Mouse (Mus musculus) hematopoietic stem cell, adult 5-6 weeks (primary cell): ENCODE results near the gene Gorasp2. TPM values are rescaled to one million over a fixed set of nuclear protein-coding genes. Genes with fewer than 3 reads are reported as not detected.

Experiments
- ATAC-seq, 2 experiments: fragments of 125-278 bp in 1 of 2; replicated peaks in 1 of 2; 2 replicates each; pipeline ENCODE4 v1.8.0; 2016 to 2017; ENCODE audit warnings: inconsistent platforms in 2 of 2, mild to moderate bottlenecking in 2 of 2, moderate number of reproducible peaks in 2 of 2, low read depth in 1 of 2, moderate TSS enrichment in 1 of 2; ENCODE audit not compliant: low FRiP score in 2 of 2, poor library complexity in 2 of 2, severe bottlenecking in 2 of 2, insufficient read depth in 1 of 2, low TSS enrichment in 1 of 2
- total RNA-seq: library from RNA; stranded (forward); fragments of 172-1452, 232-1000 nt; gene quantifications from 2 replicates; pipeline ENCODE4 v1.2.3, GENCODE M21; 2017

The Gorasp2 gene
- total RNA-seq, 1 experiment from 2014 or later: 42.1 TPM

- ATAC-seq: peak; percentile 12 to 26; a peak in 1 of 4 replicates
Observed at GRCm38 (mm10) chr2:70702403-70702802, 41.0 kb downstream of the Gorasp2 start.

- no peak for ATAC-seq
Observed at GRCm38 (mm10) chr2:70708986-70709730, 47.8 kb downstream of the Gorasp2 start.

DNA sequence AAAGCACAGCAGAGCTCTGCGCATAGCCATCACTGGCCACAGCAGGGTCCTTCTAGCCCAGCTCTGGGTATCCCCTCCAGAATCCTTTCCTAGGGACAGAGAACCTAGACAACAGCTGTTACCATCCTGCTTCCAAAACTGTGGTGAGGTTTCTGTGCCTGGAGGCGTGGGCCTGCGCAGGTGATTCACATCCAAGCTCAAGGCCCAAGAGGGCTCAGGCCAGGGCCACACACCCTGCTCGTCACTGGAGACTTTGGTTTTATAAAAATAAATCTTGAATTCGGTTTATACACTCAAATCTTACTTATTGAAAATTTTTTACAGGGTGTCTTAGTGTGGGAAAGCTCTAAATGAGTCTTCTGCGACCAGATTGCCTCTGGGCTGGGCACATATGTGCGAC lies 48.9 kb downstream of the Gorasp2 start:
- no peak for ATAC-seq

- ATAC-seq: no peak
Observed at GRCm38 (mm10) chr2:70710878-70711277, 49.5 kb downstream of the Gorasp2 start.

DNA sequence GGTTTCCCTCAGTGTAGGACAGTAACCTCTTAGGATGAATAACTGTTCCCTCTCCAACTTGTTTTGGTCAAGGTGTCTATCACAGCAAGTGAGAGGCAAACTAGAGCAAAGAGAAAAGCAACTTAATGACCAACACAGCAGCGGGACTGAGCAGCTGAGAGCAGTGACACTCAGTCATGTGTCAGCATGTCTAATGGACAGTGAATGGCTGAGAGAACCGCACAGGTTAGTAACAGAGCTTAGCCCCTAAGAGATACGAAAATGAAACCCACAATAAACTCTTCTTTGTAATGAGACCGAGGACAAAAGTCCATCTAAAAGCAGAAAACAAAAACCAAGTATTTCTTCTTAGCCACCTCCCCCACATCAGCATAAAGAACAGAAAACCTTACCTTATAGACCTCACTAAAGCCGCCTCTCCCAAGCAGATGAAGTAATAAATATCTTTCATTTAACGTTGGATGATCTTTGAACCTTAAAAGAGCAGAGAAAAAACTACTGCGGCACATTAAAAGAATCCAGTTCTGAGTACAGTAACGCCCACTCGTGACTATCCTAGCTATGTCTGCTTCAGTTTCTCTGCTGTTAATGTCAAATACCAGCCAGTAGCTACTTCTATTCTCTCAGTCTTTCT lies 62.4 kb downstream of the Gorasp2 start:
- ATAC-seq: no peak

GRCm38 (mm10) chr2:70727089-70727488 lies 65.7 kb downstream of the Gorasp2 start:
- no peak for ATAC-seq

DNA sequence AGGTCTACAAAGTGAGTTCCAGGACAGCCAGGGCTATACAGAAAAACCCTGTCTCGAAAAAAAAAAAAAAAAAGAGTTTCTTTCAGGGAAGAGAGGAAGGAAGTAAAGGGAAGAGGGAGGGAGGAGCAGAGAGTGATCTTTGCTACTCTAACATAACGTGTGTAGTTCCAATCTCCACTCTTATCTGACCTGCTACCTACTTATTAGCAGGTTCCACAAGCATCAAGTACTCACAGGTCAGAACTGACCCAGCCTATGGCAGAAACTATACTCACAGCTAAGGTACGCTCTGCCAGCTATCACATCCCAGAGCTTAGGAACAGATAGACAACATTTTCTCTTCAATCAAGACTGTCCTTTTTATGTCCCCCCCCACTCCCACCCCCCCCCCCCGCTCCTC lies 74.2 kb downstream of the Gorasp2 start:
- no peak for ATAC-seq

DNA sequence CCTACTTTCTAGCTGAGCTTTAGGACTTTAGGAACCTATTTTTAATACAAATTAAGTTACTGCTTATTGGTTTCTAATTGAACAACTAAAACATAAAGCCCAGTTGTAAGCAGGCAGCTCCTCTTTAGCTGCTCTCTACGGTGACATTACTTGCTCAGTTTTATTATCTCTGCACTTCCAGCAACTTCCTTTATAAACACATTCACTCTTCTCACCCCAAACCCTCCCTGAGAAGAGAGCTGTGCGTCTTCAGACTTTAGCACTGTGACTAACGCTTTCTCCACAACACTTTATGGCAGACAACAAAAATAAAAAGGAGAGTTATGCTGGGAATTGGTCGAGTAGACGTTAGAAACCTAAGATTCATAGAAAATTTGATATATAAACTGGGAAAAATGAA lies 74.6 kb downstream of the Gorasp2 start:
- ATAC-seq: no peak

DNA sequence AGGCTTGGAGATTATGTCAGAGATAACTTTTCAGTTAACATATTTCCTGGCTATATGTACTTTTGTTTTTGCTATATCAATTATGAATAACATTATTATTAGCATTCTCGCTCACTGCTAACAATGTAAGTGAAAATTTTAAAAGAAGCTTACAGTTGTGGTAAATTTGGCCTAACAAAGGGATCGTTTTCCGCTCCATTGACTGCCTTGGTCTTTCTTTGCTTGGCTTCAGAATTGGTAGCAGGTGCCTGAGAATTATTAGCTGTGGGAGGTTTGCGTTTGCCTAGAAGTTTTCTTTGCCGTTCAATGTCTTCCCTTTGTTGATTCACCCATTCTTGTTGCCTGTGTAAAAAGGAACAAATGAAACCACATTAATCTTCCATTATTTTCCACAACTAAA lies 80.5 kb downstream of the Gorasp2 start:
- no peak for ATAC-seq

- no peak for ATAC-seq
Observed at GRCm38 (mm10) chr2:70742588-70742987, 81.2 kb downstream of the Gorasp2 start.

DNA sequence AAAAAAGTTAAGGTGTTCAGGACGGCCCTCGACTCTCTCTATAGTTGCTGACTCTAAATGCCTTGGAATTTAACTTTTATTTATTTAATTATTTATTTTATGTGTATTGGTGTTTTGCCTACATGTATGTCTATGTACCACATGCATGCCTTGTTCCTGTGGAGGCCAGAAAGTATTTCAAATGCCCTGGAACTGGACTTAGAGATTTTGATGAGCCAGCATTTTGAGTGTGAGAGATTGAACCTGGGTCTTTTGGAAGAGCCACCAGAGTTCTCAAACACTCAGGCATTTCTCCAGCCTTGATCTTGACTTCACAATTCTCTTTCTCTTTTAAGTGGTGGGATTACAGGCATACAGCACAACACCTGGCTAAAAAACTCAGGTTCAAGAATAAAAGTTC lies 90.3 kb downstream of the Gorasp2 start:
- no peak for ATAC-seq

DNA sequence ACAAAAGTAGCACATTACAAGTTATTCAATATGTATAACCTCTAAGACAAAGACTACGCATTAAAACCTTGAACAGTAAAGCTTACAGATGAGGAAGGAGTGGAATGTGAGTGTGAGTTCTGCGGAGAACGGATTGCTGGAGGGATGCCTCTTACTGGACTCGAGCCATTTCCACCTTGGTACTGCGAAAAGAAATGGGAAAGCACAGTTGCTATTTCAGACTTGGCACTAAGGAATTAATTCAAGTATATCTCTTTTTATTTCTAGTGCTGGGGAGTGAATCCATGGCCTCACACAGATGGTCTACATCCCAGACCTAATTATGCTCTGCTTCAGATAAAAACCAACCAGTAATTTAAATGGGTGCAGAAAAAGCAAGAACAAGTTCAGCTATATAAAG lies 90.8 kb downstream of the Gorasp2 start:
- no peak for ATAC-seq

Other genes with a start within 250 kb of the Gorasp2 start
- not detected in 2 replicates for gene Sp5, start 186.7 kb upstream of the Gorasp2 start, total RNA-seq
- gene Erich2, start 152.8 kb upstream of the Gorasp2 start, total RNA-seq: 0.45 TPM in 1 of 2 replicates, not detected in the other
- not detected in 2 replicates for gene Gad1, start 108.5 kb upstream of the Gorasp2 start, total RNA-seq
- gene Gm26558, start 532 bp downstream of the Gorasp2 start, total RNA-seq: not detected in 2 replicates
- 58.1 and 63.6 TPM in 2 replicates for gene Tlk1, start 164.2 kb downstream of the Gorasp2 start, total RNA-seq